Mouse (Mus musculus): Measurements from ENCODE around the gene Olfr898. TPM values are rescaled to one million over a fixed set of nuclear protein-coding genes. Genes with fewer than 3 reads are reported as not detected.

The Olfr898 gene
- not detected in 2 replicates for polyA plus RNA-seq (2014; fragmentation: Nextera tagmentation; extraction: Ambion mirVana)

- H3K4me2 ChIP-seq (ENCODE audit: low read depth, low read length) = no peak within 1 kb of the TSS
- H3K9me3 ChIP-seq (ENCODE audit: control insufficient read depth, low read length) = no peaks in the 10 kb centered on the region
- H3K4me1 ChIP-seq (ENCODE audit: control insufficient read depth, insufficient read depth, low read length) = no peaks in the 10 kb centered on the region
- no peak within 1 kb of the TSS for H3K9ac ChIP-seq (replicated peaks; ENCODE audit: low read depth, low read length)
- H3K27ac ChIP-seq (ENCODE audit: low read depth, low read length) = no peak within 1 kb of the TSS
- no peaks in the 10 kb centered on the region for H3K27me3 ChIP-seq (ENCODE audit: control insufficient read depth, insufficient read depth, low read length)
- WGBS = 97% methylated on average over 4 of the region's 4 CpGs
- no peaks in the 10 kb centered on the region for H3K36me3 ChIP-seq (ENCODE audit: control insufficient read depth, insufficient read depth, low read length)
- no peak within 1 kb of the TSS for H3K4me3 ChIP-seq (ENCODE audit: low read depth, low read length)
- ATAC-seq (ENCODE audit: low read depth) = no peak
Measured at GRCm38 (mm10) chr9:38348111-38348510, at the start of gene Olfr898. Gene Olfr898, plus strand, starts transcription at chr9:38348411.

DNA sequence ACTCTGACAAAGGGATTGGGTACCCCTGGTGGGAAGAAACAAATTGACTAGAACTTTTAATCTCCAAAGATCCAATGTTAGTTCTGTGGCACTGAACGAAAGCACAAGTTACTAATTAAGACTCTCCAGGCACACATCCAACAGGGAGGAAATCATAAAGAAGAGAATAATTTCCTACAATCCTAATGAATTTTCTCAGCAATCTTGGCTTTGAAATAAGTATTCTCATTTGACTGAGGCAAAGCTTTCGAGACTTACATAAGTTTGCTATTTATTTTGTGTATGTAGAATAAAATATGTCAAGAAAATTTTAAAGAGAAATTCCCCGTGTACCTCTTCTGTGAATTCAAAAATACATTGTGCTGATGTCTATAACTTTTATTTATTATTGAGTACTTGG, 19.5 kb upstream of the Olfr898 start, which contains the start of gene Olfr25:
Gene Olfr25, plus strand, starts transcription at position 301 of the 400 bp plus-strand sequence.
- Histone ChIP-seq H3K9ac (replicated peaks; ENCODE audit: low read depth, low read length) (no peak within 1 kb of the TSS), H3K27ac (ENCODE audit: low read depth, low read length) (no peak within 1 kb of the TSS), H3K27me3 (ENCODE audit: control insufficient read depth, insufficient read depth, low read length) (no peaks in the 10 kb centered on the region), H3K4me2 (ENCODE audit: low read depth, low read length) (no peak within 1 kb of the TSS), H3K9me3 (ENCODE audit: control insufficient read depth, low read length) (no peaks in the 10 kb centered on the region), H3K4me1 (ENCODE audit: control insufficient read depth, insufficient read depth, low read length) (no peaks in the 10 kb centered on the region), H3K36me3 (ENCODE audit: control insufficient read depth, insufficient read depth, low read length) (no peaks in the 10 kb centered on the region), H3K4me3 (ENCODE audit: low read depth, low read length) (no peak within 1 kb of the TSS)
- 80% methylated on average over 3 of the region's 3 CpGs for WGBS
- no peak for ATAC-seq (ENCODE audit: low read depth)

DNA sequence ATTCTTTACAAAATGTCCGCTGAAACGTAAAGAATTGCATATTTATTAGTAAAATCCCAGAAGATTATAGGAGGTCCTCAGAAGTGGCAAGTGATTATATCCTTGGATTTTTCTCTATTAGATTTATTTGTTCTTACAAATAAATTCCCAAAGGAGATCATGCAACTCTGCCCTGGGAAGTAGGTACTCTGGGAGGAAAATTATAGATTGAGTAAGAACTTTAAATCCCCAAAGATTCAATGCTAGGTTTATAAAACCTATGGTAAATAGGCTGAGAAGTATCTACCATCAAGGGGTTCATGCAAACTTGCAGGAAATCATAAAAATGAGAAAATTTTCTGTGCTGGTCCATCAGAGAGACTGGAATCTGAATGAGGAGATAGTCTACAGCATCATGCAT, 18.4 kb downstream of the Olfr898 start, which contains the start of gene Olfr250:
Gene Olfr250, plus strand, starts transcription at position 301 of the 400 bp plus-strand sequence.
- no peaks in the 10 kb centered on the region for H3K27me3 ChIP-seq (ENCODE audit: control insufficient read depth, insufficient read depth, low read length)
- 94% methylated on average over 2 of the region's 2 CpGs for WGBS

GRCm38 (mm10) chr9:38376786-38377185, 28.6 kb downstream of the Olfr898 start, which contains the start of gene Olfr251:
Gene Olfr251, plus strand, starts transcription at chr9:38377086.
- WGBS = 72% methylated on average over 2 of the region's 2 CpGs

More for the DNA sequence above, 18.4 kb downstream of the Olfr898 start, which contains the start of gene Olfr250:
- Histone ChIP-seq H3K27ac (ENCODE audit: low read depth, low read length) (no peak within 1 kb of the TSS), H3K4me3 (ENCODE audit: low read depth, low read length) (no peak within 1 kb of the TSS), H3K9ac (replicated peaks; ENCODE audit: low read depth, low read length) (no peak within 1 kb of the TSS), H3K4me1 (ENCODE audit: control insufficient read depth, insufficient read depth, low read length) (no peaks in the 10 kb centered on the region), H3K9me3 (ENCODE audit: control insufficient read depth, low read length) (no peaks in the 10 kb centered on the region), H3K4me2 (ENCODE audit: low read depth, low read length) (no peak within 1 kb of the TSS), H3K36me3 (ENCODE audit: control insufficient read depth, insufficient read depth, low read length) (no peaks in the 10 kb centered on the region)
- ATAC-seq (ENCODE audit: low read depth) = no peak

DNA sequence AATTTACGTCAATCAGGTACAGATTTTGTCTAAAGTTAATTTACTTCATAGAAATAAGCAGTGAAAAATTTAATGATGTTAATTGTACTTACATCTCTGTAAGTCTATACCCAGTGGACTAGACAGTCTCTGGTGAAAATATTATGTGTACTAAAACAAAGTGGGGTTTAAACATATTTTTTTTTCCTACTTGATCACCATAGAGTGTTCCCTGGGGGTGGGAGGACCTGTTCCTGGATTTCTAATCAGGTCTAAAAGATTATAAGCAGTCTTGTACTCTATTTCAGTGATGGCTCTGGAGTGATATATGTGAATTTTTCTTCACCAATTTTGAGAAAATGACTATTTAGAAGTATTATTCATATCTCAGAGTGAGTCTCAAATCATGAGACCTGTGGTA, 53.2 kb downstream of the Olfr898 start, which contains the start of gene Olfr147:
Gene Olfr147, plus strand, starts transcription at position 301 of the 400 bp plus-strand sequence.
- Histone ChIP-seq H3K9me3 (ENCODE audit: control insufficient read depth, low read length) (no peaks in the 10 kb centered on the region), H3K4me2 (ENCODE audit: low read depth, low read length) (no peak within 1 kb of the TSS), H3K9ac (replicated peaks; ENCODE audit: low read depth, low read length) (no peak within 1 kb of the TSS), H3K4me1 (ENCODE audit: control insufficient read depth, insufficient read depth, low read length) (no peaks in the 10 kb centered on the region), H3K4me3 (ENCODE audit: low read depth, low read length) (no peak within 1 kb of the TSS), H3K36me3 (ENCODE audit: control insufficient read depth, insufficient read depth, low read length) (no peaks in the 10 kb centered on the region), H3K27ac (ENCODE audit: low read depth, low read length) (no peak within 1 kb of the TSS), H3K27me3 (ENCODE audit: control insufficient read depth, insufficient read depth, low read length) (no peaks in the 10 kb centered on the region)
- WGBS = 89% methylated on average over 1 of the region's 1 CpGs
- no peak for ATAC-seq (ENCODE audit: low read depth)

More at GRCm38 (mm10) chr9:38376786-38377185, 28.6 kb downstream of the Olfr898 start, which contains the start of gene Olfr251:
- Histone ChIP-seq H3K4me2 (ENCODE audit: low read depth, low read length) (no peak within 1 kb of the TSS), H3K36me3 (ENCODE audit: control insufficient read depth, insufficient read depth, low read length) (no peaks in the 10 kb centered on the region), H3K27me3 (ENCODE audit: control insufficient read depth, insufficient read depth, low read length) (no peaks in the 10 kb centered on the region), H3K4me1 (ENCODE audit: control insufficient read depth, insufficient read depth, low read length) (no peaks in the 10 kb centered on the region), H3K9ac (replicated peaks; ENCODE audit: low read depth, low read length) (no peak within 1 kb of the TSS), H3K9me3 (ENCODE audit: control insufficient read depth, low read length) (no peaks in the 10 kb centered on the region), H3K4me3 (ENCODE audit: low read depth, low read length) (no peak within 1 kb of the TSS), H3K27ac (ENCODE audit: low read depth, low read length) (no peak within 1 kb of the TSS)
- ATAC-seq (ENCODE audit: low read depth) = no peak

Other genes with a start within 250 kb of the Olfr898 start
- gene Olfr888, start 240.3 kb upstream of the Olfr898 start, polyA plus RNA-seq (2014; fragmentation: Nextera tagmentation; extraction: Ambion mirVana) = not detected in 2 replicates
- gene Olfr889, start 233.2 kb upstream of the Olfr898 start, polyA plus RNA-seq (2014; fragmentation: Nextera tagmentation; extraction: Ambion mirVana) = 0.04 TPM in 1 of 2 replicates, not detected in the other
- not detected in 2 replicates for gene Olfr890, start 205.9 kb upstream of the Olfr898 start, polyA plus RNA-seq (2014; fragmentation: Nextera tagmentation; extraction: Ambion mirVana)
- not detected in 2 replicates for gene Olfr891, start 167.6 kb upstream of the Olfr898 start, polyA plus RNA-seq (2014; fragmentation: Nextera tagmentation; extraction: Ambion mirVana)
- not detected in 2 replicates for gene Olfr893, start 140.0 kb upstream of the Olfr898 start, polyA plus RNA-seq (2014; fragmentation: Nextera tagmentation; extraction: Ambion mirVana)
- not detected in 2 replicates for gene Olfr894, start 130.4 kb upstream of the Olfr898 start, polyA plus RNA-seq (2014; fragmentation: Nextera tagmentation; extraction: Ambion mirVana)
- gene Olfr143, start 95.6 kb upstream of the Olfr898 start, polyA plus RNA-seq (2014; fragmentation: Nextera tagmentation; extraction: Ambion mirVana) = not detected in 2 replicates
- not detected in 2 replicates for gene Olfr895, start 80.6 kb upstream of the Olfr898 start, polyA plus RNA-seq (2014; fragmentation: Nextera tagmentation; extraction: Ambion mirVana)
- not detected in 2 replicates for gene Olfr896-ps1, start 57.3 kb upstream of the Olfr898 start, polyA plus RNA-seq (2014; fragmentation: Nextera tagmentation; extraction: Ambion mirVana)
- not detected in 2 replicates for gene Olfr25, start 19.4 kb upstream of the Olfr898 start, polyA plus RNA-seq (2014; fragmentation: Nextera tagmentation; extraction: Ambion mirVana)
- gene Olfr250, start 18.5 kb downstream of the Olfr898 start, polyA plus RNA-seq (2014; fragmentation: Nextera tagmentation; extraction: Ambion mirVana) = not detected in 2 replicates
- gene Olfr251, start 28.7 kb downstream of the Olfr898 start, polyA plus RNA-seq (2014; fragmentation: Nextera tagmentation; extraction: Ambion mirVana) = not detected in 2 replicates
- gene Olfr147, start 53.3 kb downstream of the Olfr898 start, polyA plus RNA-seq (2014; fragmentation: Nextera tagmentation; extraction: Ambion mirVana) = not detected in 2 replicates
- gene Olfr901, start 81.0 kb downstream of the Olfr898 start, polyA plus RNA-seq (2014; fragmentation: Nextera tagmentation; extraction: Ambion mirVana) = not detected in 2 replicates
- not detected in 2 replicates for gene Olfr902, start 99.2 kb downstream of the Olfr898 start, polyA plus RNA-seq (2014; fragmentation: Nextera tagmentation; extraction: Ambion mirVana)
- gene Olfr904, start 114.7 kb downstream of the Olfr898 start, polyA plus RNA-seq (2014; fragmentation: Nextera tagmentation; extraction: Ambion mirVana) = not detected in 2 replicates
- gene Olfr905, start 122.7 kb downstream of the Olfr898 start, polyA plus RNA-seq (2014; fragmentation: Nextera tagmentation; extraction: Ambion mirVana) = not detected in 2 replicates
- gene Olfr906, start 138.7 kb downstream of the Olfr898 start, polyA plus RNA-seq (2014; fragmentation: Nextera tagmentation; extraction: Ambion mirVana) = not detected in 2 replicates
- gene Olfr907, start 147.4 kb downstream of the Olfr898 start, polyA plus RNA-seq (2014; fragmentation: Nextera tagmentation; extraction: Ambion mirVana) = not detected in 2 replicates
- gene Olfr911-ps1, start 173.2 kb downstream of the Olfr898 start, polyA plus RNA-seq (2014; fragmentation: Nextera tagmentation; extraction: Ambion mirVana) = not detected in 2 replicates
- gene Olfr910, start 189.4 kb downstream of the Olfr898 start, polyA plus RNA-seq (2014; fragmentation: Nextera tagmentation; extraction: Ambion mirVana) = not detected in 2 replicates
- not detected in 2 replicates for gene Olfr912, start 231.8 kb downstream of the Olfr898 start, polyA plus RNA-seq (2014; fragmentation: Nextera tagmentation; extraction: Ambion mirVana)
- gene Olfr913, start 244.3 kb downstream of the Olfr898 start, polyA plus RNA-seq (2014; fragmentation: Nextera tagmentation; extraction: Ambion mirVana) = not detected in 2 replicates

All from neural tube, embryonic 14.5 days (tissue).